Mouse (Mus musculus): ENCODE measurements around the gene Chrnd. TPM values are rescaled to one million over a fixed set of nuclear protein-coding genes. Genes with fewer than 3 reads are reported as not detected.

Gene Chrnd
- total RNA-seq (2023): not detected

DNA sequence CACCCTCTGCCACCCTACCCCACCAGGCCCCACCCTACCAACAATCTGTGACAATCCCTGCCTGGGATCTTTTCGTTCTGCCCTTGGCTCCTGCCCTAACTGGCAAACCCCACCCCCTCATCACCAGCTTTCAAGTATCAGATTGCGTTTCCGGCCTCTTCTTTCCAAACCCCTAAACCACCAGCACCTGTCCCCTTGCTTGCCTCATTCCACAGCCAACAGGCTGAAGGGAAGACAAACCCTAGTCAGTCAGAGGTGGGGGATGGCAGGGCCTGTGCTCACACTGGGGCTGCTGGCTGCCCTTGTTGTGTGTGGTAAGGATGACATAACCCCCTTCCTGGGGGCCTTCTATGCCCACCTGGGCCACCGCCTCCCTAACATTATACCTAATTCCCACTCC lies at the start of gene Chrnd:
TSS of gene Chrnd (plus strand) at position 179 of the 400 bp plus-strand sequence.

DNA sequence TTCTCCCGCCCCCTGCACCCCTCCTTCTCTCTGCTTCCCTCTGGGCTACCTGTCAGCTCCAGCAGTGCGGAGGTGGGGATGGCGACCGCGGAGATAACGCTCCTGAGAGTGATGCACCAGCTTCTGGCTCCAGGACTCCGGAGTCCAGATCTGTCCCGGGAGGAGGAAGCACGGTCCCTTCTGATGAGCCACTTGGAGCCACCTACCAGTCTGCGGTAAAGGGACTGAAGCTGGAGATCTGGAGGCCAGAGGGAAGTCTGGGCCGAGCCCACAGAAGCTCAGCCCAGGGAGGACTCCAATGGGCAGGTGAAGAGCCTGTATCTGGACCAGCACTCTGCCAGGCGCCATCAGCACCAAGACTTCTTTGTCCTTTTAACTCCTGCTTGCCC lies 34.2 kb upstream of the Chrnd start, which contains the start of gene Ecel1:
TSS of gene Ecel1 (minus strand) at position 323 of the 389 bp plus-strand sequence.

DNA sequence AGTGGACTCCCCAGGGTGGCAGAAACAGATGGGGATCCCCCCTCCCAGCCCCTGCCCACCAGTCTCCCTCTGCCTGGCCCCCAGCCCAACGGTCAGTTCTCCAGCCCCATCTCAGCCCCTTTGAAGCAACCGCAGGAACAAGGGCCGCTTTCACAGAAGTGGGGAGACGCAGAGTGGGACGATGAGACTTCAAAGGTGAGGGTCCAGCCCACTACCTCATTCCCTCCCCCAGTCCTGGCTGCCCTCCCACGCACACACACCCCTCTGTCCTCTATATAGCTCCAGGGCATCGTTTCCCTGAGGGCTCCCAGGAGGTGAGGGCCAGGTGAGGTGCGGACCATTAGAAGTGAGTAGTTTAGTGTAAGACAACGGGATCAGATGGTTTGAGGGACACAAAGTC lies 7.4 kb upstream of the Chrnd start, which contains the start of gene Prss56:
TSS of gene Prss56 (plus strand) at position 301 of the 400 bp plus-strand sequence.

DNA sequence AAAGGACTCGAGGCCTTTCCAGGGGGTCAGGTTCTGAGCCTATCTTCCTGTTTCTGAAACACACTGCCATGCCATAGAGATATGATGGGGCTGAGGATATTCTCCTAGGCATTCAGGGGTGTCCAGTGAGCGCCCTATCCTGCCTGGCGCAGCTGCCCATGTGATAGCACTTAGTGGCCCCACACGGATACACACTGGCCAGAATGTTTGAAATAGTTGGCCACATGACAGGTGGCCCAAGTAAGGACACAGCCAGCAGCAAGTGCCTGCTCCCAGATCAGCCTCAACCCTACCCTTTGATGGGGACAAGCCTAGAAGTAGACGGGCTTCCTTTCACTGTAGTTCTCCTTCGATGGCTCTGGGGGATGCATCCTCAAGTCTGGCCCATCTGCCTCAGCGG lies 14.1 kb downstream of the Chrnd start, which contains the start of gene Chrng:
TSS of gene Chrng (plus strand) at position 193 of the 400 bp plus-strand sequence.

DNA sequence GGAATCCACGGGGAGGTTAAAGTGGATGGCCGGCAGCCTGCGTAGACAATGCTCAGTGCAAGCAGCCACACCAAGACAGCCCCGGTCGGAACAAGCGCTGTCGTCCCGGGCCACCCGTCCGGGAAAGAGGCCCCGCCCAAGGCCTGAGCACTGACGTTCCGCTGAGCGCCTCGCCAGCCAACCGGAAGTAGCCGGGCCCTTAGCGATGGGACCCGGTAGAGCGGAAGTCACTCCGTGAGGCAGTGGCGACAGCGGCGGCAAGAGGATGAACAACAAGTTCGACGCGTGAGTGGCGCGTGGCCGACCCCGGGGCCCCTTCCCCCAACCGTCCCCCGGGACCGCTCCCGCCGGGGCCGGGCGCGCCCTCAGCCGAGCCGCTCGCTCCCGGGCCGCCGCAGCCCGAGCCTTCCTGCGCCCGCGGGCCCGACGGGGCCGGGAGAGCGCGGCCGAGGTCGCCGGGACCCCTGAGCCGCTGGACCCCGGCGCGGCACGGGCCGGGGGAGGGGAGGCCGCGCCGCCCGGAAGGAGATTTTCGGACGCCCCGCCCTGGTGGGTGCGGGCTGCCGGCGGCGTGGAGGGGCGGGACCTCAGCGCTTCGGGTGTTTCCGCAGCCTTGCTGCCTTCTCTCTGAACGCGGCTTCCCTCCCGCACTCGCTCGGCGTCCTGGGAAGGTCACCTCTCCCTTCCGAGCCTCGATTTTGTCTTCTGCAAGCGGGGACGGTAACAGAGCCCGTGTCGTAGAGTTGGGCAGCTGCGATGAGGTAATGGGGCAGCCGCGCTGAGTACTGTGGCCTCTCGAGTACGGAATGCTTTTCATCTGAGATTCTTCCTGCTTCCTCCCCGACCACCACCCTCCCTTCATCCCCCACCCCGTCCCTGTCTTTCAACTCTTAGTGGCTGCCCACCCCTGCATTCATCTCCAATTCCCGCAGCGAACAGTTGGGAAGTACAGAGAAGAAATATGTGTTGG lies 23.6 kb downstream of the Chrnd start, which contains the start of gene Eif4e2:
TSS of gene Eif4e2 (plus strand) at position 180 of the 970 bp plus-strand sequence.

Other genes with a start within 250 kb of the Chrnd start
- gene Alppl2, start 100.7 kb upstream of the Chrnd start, total RNA-seq (2023): not detected
- not detected for gene Alpi, start 89.0 kb upstream of the Chrnd start, total RNA-seq (2023)
- gene Akp3, start 65.6 kb upstream of the Chrnd start, total RNA-seq (2023): not detected
- not detected for gene Ecel1, start 34.1 kb upstream of the Chrnd start, total RNA-seq (2023)
- gene Prss56, start 7.3 kb upstream of the Chrnd start, total RNA-seq (2023): not detected
- gene Chrng, start 14.1 kb downstream of the Chrnd start, total RNA-seq (2023): not detected
- gene Eif4e2, start 23.3 kb downstream of the Chrnd start, total RNA-seq (2023): 156 TPM
- gene Efhd1, start 73.8 kb downstream of the Chrnd start, total RNA-seq (2023): not detected
- 120 TPM for gene Gigyf2, start 136.4 kb downstream of the Chrnd start, total RNA-seq (2023)
- not detected for gene Kcnj13, start 204.1 kb downstream of the Chrnd start, total RNA-seq (2023)

Measured in CD4-positive naive resting alpha-beta T cell, adult 76 days (primary cell).